Mouse (Mus musculus) stomach, postnatal 0 days (tissue): ENCODE results near the gene Cox7b.

ENCODE experiments used
- CTCF ChIP-seq: IDR thresholded peaks from 2 replicates; pipeline ENCODE4 v1.5.1; 2016; ENCODE audit warnings: antibody characterized with exemption, low read depth, mild to moderate bottlenecking, moderate library complexity
- EP300 ChIP-seq: optimal IDR thresholded peaks from 2 replicates; pipeline ENCODE3; 2016; ENCODE audit warnings: antibody characterized with exemption

GRCm38 (mm10) chrX:106026418-106027342 is 11.2 kb downstream of the Cox7b start, which contains the start of gene Atp7a:
- TF ChIP-seq CTCF (peak; percentile 86), EP300 (no peak)
